Mouse (Mus musculus) ovary, postnatal 36 days (tissue): ENCODE results near the gene Cep162.

Source experiments
- DNase-seq: peaks from one replicate; pipeline ENCODE4 v3.0.0; 2022; ENCODE audit warnings: low spot score, mixed read lengths

Gene Cep162

DNA sequence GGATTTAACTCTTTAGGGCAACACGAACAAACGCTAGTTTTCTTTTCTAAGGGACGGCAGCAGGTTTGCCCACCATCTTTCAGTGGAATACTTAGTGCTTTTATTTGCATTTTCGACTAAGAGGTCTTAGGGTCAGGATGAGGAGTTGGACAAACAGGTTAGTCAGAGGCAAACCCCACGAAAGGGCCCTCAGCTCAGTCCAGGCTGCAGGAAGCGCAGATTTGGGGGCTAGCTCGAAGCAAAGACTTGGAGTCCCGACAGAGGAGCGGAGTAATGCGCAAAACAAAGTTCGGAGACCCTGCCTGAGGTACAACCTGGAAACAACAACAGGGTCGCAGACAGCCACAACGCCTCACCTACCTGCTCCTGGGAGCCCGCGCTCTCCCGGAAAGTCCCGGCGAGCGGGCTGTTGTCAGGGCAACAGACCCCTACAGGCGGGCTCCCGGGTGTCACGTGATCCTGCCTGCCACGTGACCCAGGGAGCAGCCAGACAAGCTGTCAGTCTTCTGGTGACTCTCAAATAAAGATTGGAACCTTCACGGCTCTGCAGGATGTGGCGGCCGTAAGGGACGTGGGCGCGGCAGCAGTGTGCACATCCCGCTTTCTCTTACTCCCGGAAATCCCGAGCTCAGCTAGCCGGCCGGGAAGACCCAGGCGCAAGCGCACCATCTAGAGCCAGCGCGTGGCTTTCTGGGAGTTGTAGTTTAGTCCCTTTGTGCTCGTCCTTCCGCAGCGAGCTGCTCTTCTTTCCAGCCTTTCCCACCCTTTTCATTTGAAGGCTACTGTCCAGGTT, at the start of gene Cep162:
Cep162 (minus strand) TSS at position 634 of the 793 bp plus-strand sequence.
- DNase-seq: peak; percentile 86

DNA sequence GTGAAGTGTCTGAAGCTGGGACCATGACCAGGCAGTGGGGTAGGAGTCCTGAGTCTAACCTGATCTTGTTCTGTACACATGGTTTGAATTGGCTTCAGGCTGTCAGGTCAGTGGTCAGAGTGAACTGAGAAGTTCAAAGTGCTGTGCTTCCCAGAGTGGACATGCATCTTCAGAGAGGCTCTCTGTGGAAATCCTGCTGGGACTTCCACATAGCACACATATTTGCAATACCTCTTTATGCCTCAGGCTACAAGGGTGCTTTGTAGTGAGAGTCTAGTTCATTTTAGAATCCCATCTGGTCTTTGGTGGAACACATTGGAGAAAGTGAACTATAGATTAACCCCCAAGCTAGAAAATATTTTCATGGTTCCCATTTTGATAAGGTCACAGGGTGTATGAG, 47.9 kb upstream of the Cep162 start:
- no peak for DNase-seq

DNA sequence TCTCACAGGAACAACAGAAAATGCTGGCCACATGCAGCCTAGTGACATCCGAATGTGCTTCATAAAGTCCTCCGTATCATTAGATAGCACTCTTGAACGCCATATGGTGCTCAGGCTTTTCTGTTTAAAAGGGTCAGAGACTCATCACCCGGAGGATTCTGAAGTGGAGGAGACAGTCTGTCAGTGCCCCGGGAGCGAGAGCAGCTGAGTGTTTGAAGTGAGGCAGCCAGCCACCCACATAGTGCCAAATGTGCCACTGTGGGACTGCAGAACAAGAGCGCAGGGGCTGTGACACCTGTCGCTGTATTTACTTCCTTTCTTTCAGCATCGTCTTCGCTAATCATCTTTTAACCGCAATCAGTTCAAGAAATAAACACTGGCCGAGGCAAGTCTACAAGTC, 43.6 kb upstream of the Cep162 start:
- DNase-seq: no peak

DNA sequence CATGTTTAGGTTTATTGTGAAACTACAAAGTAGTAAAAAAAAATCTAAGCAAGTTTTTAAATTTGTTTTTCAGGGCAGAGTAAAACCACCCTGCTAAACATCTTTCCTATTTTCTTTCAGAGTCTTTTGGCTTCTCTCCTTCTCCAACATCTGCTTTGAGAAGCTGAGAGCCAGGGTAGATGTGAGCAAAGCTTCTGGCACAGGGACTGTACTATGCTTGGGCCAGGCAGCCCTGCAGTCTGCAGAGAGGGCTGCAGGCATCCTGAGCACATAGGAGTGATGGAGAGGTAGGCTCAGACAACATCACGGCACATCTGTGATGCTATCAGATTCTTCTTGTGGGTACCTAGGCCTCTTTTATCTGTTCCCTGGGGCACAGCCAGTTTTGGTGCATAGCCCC, 42.2 kb upstream of the Cep162 start:
- no peak for DNase-seq

DNA sequence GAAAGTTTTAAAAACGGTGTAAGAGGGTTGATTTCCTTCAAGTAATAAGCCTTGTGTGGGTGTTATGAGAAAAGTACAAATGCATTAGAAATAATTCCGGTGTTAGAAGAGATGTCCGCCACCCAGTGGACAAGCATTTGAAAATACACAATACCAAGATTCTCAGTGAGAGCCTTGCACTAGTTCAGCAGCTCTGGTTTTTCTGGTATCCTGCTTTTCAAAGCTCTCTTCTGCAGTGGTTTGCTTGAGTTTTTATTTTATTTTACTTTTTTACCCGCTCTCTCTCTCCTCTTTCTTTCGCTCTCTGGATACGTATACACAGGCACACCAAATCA, 327 bp upstream of the Cep162 start:
- no peak for DNase-seq

DNA sequence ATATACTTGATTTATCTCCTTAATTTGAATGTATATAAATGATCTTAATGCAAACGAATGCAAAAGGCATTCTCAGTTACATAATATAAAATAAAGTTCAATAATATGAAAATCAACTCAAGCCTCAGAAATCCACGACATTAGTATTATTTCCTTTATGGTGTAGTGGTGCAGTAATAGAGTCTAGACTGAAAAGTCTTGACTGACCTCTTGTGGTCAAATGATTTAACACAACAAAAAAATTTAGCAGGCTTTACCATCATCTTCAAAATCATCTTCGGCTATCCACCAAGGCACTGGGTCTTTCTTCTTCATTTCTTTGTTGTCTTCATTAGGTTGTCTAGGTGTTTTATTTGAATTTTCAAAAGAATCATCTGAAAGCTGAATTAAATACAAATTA, 7.2 kb downstream of the Cep162 start:
- DNase-seq: no peak

DNA sequence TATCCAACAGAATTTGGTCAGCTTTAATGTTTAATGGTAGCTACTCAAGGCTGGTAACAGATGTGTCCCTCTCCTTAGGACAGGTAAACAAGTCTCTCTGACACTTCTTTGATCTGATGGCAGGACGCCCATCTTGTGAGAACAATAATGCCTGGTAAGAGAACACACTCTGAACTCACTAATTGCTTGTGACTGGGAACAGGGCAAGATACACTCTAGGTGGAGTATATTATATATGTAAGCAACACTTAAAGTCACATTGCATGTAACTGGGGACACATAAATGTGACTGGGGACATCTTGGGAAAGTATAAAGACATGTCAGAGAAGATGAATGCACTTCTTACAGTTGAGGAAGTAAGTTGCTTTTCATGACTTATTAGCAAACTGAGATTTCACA, 7.7 kb downstream of the Cep162 start:
- DNase-seq: no peak

DNA sequence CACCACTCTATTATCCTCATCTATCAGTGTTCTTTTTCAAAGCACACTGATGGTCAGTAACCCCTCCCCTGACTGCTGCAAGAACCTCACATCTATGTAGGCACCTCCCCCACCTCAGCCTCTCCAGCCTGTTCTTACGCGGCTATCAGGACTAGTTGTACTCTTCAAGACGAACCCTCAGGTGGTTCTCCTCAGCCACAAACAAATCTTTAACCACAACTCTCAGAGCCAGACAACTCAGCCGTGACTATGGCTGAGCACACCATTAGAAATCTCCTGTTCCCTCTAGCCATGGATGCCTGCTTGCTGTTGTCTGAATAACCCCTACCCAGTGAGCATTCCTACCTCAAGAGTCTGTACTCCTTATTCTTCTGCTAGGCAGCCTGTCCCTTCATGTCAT, 42.1 kb downstream of the Cep162 start:
- no peak for DNase-seq

DNA sequence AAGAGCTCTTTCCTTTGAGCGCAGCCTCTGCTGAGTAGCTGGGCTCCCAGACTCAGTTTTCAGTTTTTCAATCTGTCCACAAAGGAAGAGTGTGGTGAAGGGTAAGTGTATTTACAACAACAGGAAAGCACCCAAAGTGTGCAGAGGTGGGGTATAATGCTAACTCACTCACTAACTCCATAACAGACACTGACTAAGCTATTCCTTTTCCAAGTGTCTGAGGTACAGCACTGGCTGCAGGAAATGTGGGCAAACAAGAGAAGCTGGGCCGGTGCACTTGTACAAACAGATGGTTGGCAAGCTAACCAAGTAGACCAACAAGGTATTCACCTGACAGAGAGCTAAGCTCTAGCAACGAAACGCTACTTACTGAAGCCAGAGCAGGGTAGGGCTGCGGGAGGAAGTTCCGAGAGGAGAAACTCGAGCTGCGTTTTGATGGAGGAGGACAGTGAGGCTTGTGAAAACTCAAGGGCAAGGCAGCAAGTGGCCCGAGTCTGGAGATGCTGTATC, 44.5 kb downstream of the Cep162 start:
- no peak for DNase-seq

DNA sequence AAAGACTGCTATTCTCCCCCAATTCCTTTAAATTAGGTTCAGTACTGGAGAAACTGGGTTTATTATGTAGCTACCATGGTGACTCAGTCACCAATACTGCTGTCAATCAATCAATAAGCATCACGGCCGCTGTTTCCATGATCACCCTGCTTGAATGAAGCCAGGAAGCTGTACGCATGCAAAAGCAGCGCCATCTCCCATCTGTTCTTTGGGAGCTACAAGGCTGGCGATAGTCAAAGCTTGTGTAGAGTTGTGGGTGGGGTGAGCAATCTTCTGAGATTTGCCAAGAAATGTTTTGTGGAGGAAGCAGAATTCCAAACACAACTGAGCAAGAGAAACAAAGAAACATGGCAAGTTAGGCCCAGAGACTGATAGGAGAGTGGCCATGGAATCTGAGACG, 52.9 kb downstream of the Cep162 start:
- DNase-seq: no peak

DNA sequence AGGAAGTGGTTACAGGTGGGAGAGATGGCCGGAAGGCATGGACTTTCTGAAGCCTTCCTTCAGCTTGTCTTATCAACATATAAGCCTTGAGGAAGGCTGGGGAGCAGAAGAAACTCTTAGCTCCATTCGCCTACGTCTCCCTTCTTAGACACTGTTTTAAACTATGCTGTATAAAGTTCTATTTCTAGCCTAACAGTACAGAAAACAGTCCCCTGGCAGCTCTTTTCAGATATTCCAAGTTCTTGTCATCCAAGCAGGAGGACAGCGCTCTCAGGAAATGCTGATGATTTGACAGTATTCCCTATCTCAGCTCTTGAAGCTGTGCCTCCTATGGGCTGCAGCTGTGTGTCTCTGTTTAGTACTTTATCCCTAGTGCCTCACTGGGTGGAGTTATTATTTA, 54.4 kb downstream of the Cep162 start:
- no peak for DNase-seq

DNA sequence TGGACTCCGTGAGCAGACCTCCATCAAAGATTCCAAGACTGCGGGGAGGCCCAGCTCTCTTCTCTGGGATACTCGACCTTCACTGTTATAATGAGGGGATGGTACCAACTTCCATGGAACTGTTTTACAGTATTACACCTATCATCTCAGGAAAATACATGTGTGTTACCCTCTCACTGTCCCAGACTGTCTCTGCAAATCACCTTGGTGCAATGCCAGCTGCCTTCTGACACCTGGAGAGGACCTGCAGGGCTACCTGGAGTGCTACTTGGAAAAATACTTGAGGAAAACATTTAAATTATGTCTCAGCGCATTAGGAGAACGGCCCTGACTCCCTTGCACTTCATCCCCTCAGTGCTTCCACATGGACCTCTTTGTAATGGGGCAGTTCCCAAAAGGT, 54.9 kb downstream of the Cep162 start:
- DNase-seq: no peak

DNA sequence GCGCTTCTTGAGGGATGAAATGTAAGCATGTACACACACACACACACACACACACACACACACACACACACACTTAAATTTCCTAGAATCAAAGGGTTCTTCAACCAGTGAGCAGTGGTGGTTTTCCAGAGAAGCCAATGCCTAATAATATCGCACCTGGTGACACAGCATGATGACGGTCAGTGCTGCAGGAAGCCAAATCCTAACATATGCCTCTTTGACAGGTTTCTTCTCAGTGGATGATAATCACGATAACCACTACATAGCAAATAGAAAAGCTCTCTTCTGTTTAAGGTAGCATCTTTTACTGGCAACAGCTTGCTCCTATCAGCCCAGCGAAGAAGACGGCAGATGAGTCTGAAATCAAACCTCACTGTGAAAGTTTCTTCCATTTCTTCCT, 57.3 kb downstream of the Cep162 start:
- no peak for DNase-seq

DNA sequence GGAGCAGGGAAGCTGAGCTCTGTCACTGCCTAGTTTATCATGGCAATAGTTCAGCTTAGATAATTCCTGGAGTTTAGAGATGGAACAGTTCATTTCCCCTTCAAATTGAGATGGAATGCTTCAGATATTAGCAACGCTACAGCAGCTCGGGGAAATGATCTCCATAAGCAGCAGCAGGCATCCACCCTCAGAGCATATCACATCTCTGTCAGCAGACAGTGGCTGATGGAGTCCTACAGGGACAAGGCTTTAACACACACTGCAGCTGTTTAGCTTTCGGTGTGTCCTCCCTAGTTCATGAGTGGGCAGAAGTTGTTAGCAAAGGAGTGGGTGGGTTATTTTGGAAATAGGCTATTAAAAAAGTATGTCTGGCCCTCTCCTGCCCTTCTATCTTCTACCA, 58.1 kb downstream of the Cep162 start:
- DNase-seq: no peak

DNA sequence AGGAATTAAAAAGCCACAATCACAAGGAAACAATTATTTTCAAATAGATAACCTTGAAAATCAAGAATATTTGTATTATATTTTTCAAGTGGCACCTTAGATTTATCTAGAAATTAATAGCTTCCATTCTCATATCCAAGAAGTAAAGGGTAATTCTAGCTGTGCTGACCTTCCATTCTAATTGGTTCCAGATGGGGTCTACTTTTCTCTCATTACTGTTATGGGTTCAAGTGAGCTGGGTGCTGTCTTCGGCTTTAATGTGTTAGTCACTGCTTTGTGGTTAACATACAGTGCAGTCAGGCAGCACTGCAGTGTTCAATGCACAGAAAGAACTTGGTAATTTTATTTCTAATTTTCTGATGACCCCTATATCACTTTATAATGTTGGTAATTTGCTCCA, 61.6 kb downstream of the Cep162 start:
- no peak for DNase-seq

DNA sequence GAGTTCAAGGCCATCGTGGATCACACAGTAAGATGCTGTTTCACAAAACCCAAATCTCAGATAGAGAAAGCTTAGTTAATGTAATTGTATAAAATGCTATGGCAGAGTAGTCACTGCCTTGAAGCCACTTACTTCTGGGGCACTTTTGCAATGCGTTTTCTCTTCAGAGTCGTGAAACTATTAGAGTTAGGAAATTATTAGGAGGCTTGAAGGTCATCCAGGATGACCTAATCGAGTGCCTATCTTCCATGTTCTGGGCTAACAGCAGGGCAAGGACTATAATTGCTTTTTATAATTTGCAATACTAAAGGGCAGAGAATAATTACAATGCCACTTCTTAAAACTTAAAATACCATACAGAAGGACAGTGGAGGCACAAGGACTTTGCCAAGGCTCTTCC, 68.0 kb downstream of the Cep162 start:
- DNase-seq: no peak

DNA sequence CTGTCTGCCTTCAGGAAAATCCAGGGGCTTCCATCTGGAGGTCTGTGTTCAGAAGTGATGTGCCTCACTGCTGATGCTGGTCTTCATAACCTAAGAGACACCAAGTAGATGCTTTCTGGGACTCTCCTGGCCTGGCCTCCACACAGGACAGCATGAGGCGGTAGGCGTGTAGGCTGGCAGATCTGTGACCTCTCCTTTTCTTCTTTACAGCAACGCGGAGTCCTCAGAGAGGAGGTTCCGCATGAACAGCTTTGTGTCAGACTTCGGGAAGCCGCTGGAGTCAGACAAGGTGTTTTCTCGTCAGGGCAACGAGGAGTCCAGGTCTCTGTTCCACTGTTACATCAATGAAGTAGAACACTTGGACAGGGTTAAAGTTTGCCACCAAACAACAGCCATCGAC, 73.1 kb downstream of the Cep162 start:
- DNase-seq: no peak

DNA sequence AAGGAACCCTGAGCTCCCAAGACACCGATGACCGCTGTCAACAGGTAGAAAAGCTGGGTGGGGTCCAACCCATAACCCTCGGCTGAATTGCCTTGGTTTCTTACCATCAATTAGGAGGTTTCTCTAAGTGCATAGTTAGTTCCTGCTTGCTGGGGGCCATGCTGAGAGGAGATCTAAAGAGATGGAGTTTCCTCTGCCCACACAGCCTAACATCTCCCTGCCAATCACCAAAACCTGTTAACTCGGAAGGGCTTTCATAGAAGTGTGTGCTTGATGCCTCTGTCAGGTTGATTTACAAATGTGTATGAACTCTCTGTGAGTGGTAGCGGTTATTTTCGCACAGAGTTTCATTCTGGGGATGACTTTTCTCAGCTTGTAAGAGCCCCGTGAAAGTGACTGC, 76.8 kb downstream of the Cep162 start:
- DNase-seq: no peak

DNA sequence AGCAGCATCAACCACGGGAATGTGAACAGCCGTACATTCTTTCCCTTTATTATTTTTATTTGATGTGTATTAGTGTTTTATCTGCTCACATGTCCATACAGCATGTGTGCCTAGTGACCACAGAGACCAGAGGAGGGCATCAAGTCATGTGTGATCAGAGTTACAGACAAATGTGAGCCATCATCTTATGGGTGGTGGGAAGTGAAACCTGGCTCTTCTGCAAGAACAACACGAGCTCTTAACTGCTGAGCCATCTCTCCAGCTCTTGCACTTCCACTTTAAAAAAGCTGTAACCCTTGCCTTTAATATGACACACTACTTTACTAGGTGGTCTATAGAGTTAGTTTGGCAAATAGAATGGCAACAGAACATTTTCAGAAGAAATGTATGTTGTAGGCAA, 83.8 kb downstream of the Cep162 start:
- no peak for DNase-seq

DNA sequence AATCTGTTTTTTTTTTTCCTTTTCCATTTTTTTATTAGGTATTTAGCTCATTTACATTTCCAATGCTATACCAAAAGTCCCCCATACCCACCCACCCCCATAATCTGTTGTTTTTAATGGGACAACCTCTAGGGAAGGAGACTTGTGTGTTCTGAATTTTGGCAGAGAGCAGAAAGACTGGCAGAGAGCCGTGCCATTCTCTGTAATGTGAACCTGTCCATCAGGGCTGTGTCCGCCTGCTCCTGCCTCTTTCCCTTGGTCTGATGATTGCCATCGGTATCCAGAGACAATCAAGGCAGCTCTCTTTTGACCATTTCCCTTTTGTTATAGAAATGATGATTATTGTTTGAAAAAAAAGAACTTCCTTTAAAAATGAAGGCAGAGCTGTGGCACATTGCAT, 84.4 kb downstream of the Cep162 start:
- no peak for DNase-seq

DNA sequence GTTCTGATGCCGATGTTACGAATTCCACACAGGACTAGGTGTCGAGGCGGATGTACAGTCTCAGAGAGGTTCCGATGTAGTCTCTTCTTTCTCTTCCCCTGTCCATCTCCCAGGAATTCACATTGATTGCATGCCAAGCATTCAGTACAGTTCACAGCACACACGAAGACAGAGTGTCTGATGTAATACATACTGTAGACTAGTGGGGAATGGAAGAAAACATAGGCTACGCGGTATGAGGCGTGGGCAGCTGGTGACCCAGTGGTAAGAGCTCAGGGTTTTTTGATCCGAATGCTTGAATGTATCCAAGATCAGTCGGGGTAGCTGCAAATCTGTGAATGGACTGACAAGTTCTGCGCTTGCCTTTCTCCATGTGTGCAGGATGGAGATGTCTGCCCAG, 86.2 kb downstream of the Cep162 start:
- DNase-seq: no peak

DNA sequence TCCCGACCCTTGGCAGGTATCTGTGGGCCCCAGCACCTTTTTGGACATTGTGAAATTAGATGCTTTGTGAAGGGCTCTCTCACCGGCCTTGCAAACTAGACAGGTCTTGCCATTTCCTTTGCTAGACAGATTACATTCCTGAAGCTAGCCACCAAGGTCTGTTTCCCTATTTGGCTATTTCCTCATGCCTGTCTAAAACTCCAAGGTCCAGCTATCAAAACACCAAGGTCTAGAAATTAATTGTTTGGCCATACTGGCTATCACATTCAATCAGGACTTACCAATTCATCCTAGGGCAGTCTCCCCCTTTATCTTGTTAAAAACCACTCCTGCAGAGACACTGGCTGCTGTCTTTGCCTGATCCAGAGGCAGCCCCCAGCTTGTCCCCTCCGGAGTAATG, 87.3 kb downstream of the Cep162 start:
- no peak for DNase-seq

DNA sequence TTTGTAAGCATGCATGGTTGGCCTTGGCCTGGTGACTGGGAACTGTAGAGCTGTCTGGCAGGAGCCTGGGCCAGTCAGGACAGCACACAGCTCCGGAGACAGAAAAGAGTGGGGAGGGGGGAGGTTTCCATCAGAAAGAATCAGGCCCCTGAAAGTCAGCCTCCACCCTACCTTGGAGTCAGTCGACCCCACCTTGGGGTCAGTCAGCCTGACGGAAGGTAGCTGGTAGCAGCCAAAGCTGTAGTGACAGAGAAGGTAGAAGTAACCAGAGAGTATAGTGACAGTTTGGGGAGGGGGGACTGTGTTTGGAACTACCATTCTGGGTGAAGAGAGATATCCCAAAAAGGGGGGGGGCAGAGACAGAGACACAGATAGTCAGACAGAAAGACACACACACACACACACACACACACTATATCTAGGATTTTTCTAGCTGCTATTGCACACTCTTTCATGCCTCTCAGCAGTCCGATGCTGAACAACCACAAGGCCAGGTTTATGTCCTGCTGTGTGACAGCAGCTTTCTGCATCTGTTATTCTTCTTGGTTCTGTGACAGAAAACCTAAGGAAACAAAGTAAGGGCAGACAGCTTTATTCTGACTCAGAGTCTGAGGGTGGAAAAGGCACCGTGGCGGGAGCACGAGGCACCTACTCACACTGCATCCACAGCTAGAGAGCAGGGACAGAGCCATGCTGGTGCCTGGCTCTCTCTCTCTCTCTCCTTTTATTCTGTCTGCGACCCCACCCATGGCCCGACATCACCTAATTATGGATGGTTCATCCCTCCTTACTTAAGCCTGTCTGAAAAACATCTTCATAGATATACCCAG, 88.1 kb downstream of the Cep162 start:
- no peak for DNase-seq

DNA sequence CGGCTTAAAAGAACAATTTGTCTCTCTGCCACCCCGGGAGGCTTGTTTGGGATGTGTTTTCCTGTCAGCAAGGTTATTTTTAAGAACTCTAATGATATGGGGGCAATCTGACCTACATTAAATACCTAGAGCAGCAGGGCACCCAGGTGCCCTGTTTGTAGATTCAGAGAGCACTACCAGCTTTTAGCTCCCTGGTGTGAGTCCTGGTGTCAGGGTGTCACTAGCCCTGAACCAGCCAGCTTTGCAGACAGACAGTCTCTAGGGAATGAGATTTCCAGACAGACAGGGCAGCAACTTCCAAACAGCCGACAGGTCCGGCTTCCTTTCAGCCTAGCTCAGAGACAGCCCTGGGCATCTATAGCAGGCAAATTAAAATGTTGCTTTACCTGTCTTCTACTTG, 92.8 kb downstream of the Cep162 start:
- no peak for DNase-seq
